Mouse (Mus musculus) small intestine, adult 10 weeks (tissue): ENCODE results near the gene Gm6121. TPM values are rescaled to one million over a fixed set of nuclear protein-coding genes. Genes with fewer than 3 reads are reported as not detected.

Experiments used
- polyA plus RNA-seq: library from polyadenylated mRNA; stranded (reverse); fragments of 350-450 nt; fragmentation: Illumina TruSeq; extraction: RNeasy Lipid Tissue Mini Kit (QIAGEN cat#74804); gene quantifications from one replicate; pipeline ENCODE4 v1.2.3, GENCODE M21; 2014; ENCODE audit warnings: low replicate concordance

The Gm6121 gene
- polyA plus RNA-seq = not detected

GRCm38 (mm10) chrX:26935597-26935996 is at the start of gene Gm6121:
Gm6121 (minus strand) TSS chrX:26935697.

Other genes starting within 250 kb of the Gm6121 start
- gene Gm14525, start 233.1 kb downstream of the Gm6121 start, polyA plus RNA-seq = not detected